Mouse (Mus musculus) midbrain, embryonic 11.5 days (tissue): ENCODE data around the gene 1700029H14Rik. TPM values are rescaled to one million over a fixed set of nuclear protein-coding genes. Genes with fewer than 3 reads are reported as not detected.

Source experiments
- ATAC-seq: fragments of 200-750 bp; cut with Nextera tagmentation; 2 replicates; pipeline ENCODE4 v1.8.0; 2017; ENCODE audit warnings: moderate TSS enrichment, moderate library complexity; ENCODE audit not compliant: low FRiP score
- DNase-seq: peaks from one replicate; pipeline ENCODE4 v3.0.0; 2015; ENCODE audit warnings: low spot score; ENCODE audit errors: missing footprints
- H3K27ac ChIP-seq: fragments of 300-500 bp; sonication (generic); 2 replicates; pipeline ENCODE4 v1.5.1; 2014; ENCODE audit warnings: low read depth, low read length
- H3K27me3 ChIP-seq: fragments of 300-500 bp; sonication (generic); 2 replicates; pipeline ENCODE4 v1.6.1; 2014; ENCODE audit warnings: mild to moderate bottlenecking, low read length, moderate library complexity, mixed read lengths; ENCODE audit not compliant: control insufficient read depth, insufficient read depth
- H3K36me3 ChIP-seq: fragments of 300-500 bp; sonication (generic); 2 replicates; pipeline ENCODE4 v1.6.1; 2014; ENCODE audit warnings: mild to moderate bottlenecking, low read length, moderate library complexity, mixed read lengths; ENCODE audit not compliant: control insufficient read depth, insufficient read depth
- H3K4me1 ChIP-seq: fragments of 300-500 bp; sonication (generic); 2 replicates; pipeline ENCODE4 v1.6.1; 2014; ENCODE audit warnings: low read length; ENCODE audit not compliant: control insufficient read depth, insufficient read depth
- H3K4me2 ChIP-seq: fragments of 300-500 bp; sonication (generic); 2 replicates; pipeline ENCODE4 v1.6.1; 2014; ENCODE audit warnings: mild to moderate bottlenecking, moderate library complexity
- H3K4me3 ChIP-seq: fragments of 300-500 bp; sonication (generic); 2 replicates; pipeline ENCODE4 v1.5.1; 2014; ENCODE audit warnings: low read depth, low read length
- H3K9ac ChIP-seq: fragments of 300-500 bp; sonication (generic); 2 replicates; pipeline ENCODE4 v1.6.1; 2014; ENCODE audit warnings: low read length
- H3K9me3 ChIP-seq: fragments of 300-500 bp; sonication (generic); 2 replicates; pipeline ENCODE4 v1.6.1; 2016; ENCODE audit warnings: low read length; ENCODE audit not compliant: control insufficient read depth
- whole genome bisulfite sequencing: fragments of 180-500 bp; shearing (Covaris S2); extraction: QIAGEN DNeasy Blood & Tissue Kit; methylation state at CpG from one replicate; pipeline ENCODE4 v1.1.7; 2014; 5-methylcytosine and 5-hydroxymethylcytosine counted together
- polyA plus RNA-seq: library from polyadenylated mRNA; unstranded; fragments of >200 nt; fragmentation: Nextera tagmentation; extraction: Ambion mirVana; gene quantifications from 2 replicates; pipeline ENCODE4 v1.2.1, GENCODE M21; 2014

The 1700029H14Rik gene
- polyA plus RNA-seq, 1 experiment from 2014 or later = not detected

- no peak for DNase-seq
- no peaks in the 10 kb centered on the region for H3K36me3 ChIP-seq
- 89% methylated on average over 6 of the region's 6 CpGs for WGBS
Observed at GRCm38 (mm10) chr8:13517284-13517781, 44.9 kb downstream of the 1700029H14Rik start.

GRCm38 (mm10) chr8:13516728-13517127 lies 45.5 kb downstream of the 1700029H14Rik start:
- DNase-seq = no peak
- no peaks in the 10 kb centered on the region for H3K9me3 ChIP-seq
- 83% methylated on average over 5 of the region's 5 CpGs for WGBS
- no peak for ATAC-seq
- no peak overlapping the region for H3K4me3 ChIP-seq
- no peaks in the 10 kb centered on the region for H3K36me3 ChIP-seq
- no peaks in the 10 kb centered on the region for H3K4me1 ChIP-seq
- H3K27me3 ChIP-seq = no peaks in the 10 kb centered on the region
- H3K27ac ChIP-seq = no peak overlapping the region
- no peak overlapping the region for H3K4me2 ChIP-seq
- no peak overlapping the region for H3K9ac ChIP-seq

More at GRCm38 (mm10) chr8:13517284-13517781, 44.9 kb downstream of the 1700029H14Rik start:
- no peaks in the 10 kb centered on the region for H3K27me3 ChIP-seq
- no peaks in the 10 kb centered on the region for H3K9me3 ChIP-seq
- no peak overlapping the region for H3K9ac ChIP-seq
- no peak overlapping the region for H3K27ac ChIP-seq
- H3K4me2 ChIP-seq = no peak overlapping the region
- ATAC-seq = no peak
- H3K4me3 ChIP-seq = no peak overlapping the region
- H3K4me1 ChIP-seq = no peaks in the 10 kb centered on the region

- DNase-seq (no peak), ATAC-seq (no peak)
- WGBS = 85% methylated on average over 7 of the region's 7 CpGs
- H3K36me3 ChIP-seq = no peaks in the 10 kb centered on the region
- H3K27me3 ChIP-seq = no peaks in the 10 kb centered on the region
- H3K9me3 ChIP-seq = no peaks in the 10 kb centered on the region
- H3K4me2 ChIP-seq = no peak overlapping the region
- no peak overlapping the region for H3K27ac ChIP-seq
- no peak overlapping the region for H3K4me3 ChIP-seq
- H3K9ac ChIP-seq = no peak overlapping the region
- H3K4me1 ChIP-seq = no peaks in the 10 kb centered on the region
Observed at GRCm38 (mm10) chr8:13516011-13516442, 46.2 kb downstream of the 1700029H14Rik start.

GRCm38 (mm10) chr8:13513556-13514370 lies 48.5 kb downstream of the 1700029H14Rik start:
- Histone ChIP-seq H3K9me3 (no peaks in the 10 kb centered on the region), H3K4me2 (no peak overlapping the region), H3K27ac (no peak overlapping the region), H3K4me1 (no peaks in the 10 kb centered on the region), H3K4me3 (no peak overlapping the region), H3K36me3 (no peaks in the 10 kb centered on the region), H3K27me3 (no peaks in the 10 kb centered on the region), H3K9ac (no peak overlapping the region)
- ATAC-seq = no peak
- 85% methylated on average over 5 of the region's 5 CpGs for WGBS
- no peak for DNase-seq

GRCm38 (mm10) chr8:13512677-13513076 lies 49.6 kb downstream of the 1700029H14Rik start:
- Histone ChIP-seq H3K9ac (no peak overlapping the region), H3K4me1 (no peaks in the 10 kb centered on the region), H3K36me3 (no peaks in the 10 kb centered on the region), H3K9me3 (no peaks in the 10 kb centered on the region), H3K27ac (no peak overlapping the region), H3K4me2 (no peak overlapping the region), H3K4me3 (no peak overlapping the region), H3K27me3 (no peaks in the 10 kb centered on the region)
- no peak for ATAC-seq
- 87% methylated on average over 6 of the region's 6 CpGs for WGBS
- DNase-seq = no peak

GRCm38 (mm10) chr8:13512016-13512415 lies 50.2 kb downstream of the 1700029H14Rik start:
- 69% methylated on average over 5 of the region's 5 CpGs for WGBS
- H3K27ac ChIP-seq = no peak overlapping the region
- no peak for ATAC-seq
- H3K4me2 ChIP-seq = no peak overlapping the region
- H3K27me3 ChIP-seq = no peaks in the 10 kb centered on the region
- no peaks in the 10 kb centered on the region for H3K36me3 ChIP-seq
- no peak for DNase-seq
- H3K9me3 ChIP-seq = no peaks in the 10 kb centered on the region
- no peak overlapping the region for H3K9ac ChIP-seq
- H3K4me3 ChIP-seq = no peak overlapping the region
- H3K4me1 ChIP-seq = no peaks in the 10 kb centered on the region

GRCm38 (mm10) chr8:13507284-13507937 lies 54.9 kb downstream of the 1700029H14Rik start:
- H3K36me3 ChIP-seq = no peaks in the 10 kb centered on the region
- no peaks in the 10 kb centered on the region for H3K4me1 ChIP-seq
- H3K9me3 ChIP-seq = no peaks in the 10 kb centered on the region
- no peaks in the 10 kb centered on the region for H3K27me3 ChIP-seq
- no peak overlapping the region for H3K4me3 ChIP-seq
- WGBS = 84% methylated on average over 3 of the region's 3 CpGs
- ATAC-seq (no peak), DNase-seq (no peak)
- H3K9ac ChIP-seq = no peak overlapping the region
- no peak overlapping the region for H3K4me2 ChIP-seq
- no peak overlapping the region for H3K27ac ChIP-seq

- no peaks in the 10 kb centered on the region for H3K27me3 ChIP-seq
- ATAC-seq (no peak), DNase-seq (no peak)
- H3K27ac ChIP-seq = no peak overlapping the region
- H3K9ac ChIP-seq = no peak overlapping the region
- no peaks in the 10 kb centered on the region for H3K36me3 ChIP-seq
- H3K4me3 ChIP-seq = no peak overlapping the region
- WGBS = 59% methylated on average over 4 of the region's 4 CpGs
- H3K9me3 ChIP-seq = no peaks in the 10 kb centered on the region
- H3K4me2 ChIP-seq = no peak overlapping the region
- no peaks in the 10 kb centered on the region for H3K4me1 ChIP-seq
Observed at GRCm38 (mm10) chr8:13506849-13507248, 55.4 kb downstream of the 1700029H14Rik start.
